Mouse (Mus musculus) right cerebral cortex, postnatal 25 days (tissue): ENCODE measurements at regions not wholly inside any gene's neighbourhood (a gene's known extent, or its start where the extent isn't known, plus 50 kb on each side); places are given as distances from the start of the nearest gene placed in this dataset.
A peak's percentile ranks its signal among the peaks of the same experiment; 100 is the strongest.

Experiments
- DNase-seq: peaks from one replicate; pipeline ENCODE4 v3.0.0; 2022

DNA sequence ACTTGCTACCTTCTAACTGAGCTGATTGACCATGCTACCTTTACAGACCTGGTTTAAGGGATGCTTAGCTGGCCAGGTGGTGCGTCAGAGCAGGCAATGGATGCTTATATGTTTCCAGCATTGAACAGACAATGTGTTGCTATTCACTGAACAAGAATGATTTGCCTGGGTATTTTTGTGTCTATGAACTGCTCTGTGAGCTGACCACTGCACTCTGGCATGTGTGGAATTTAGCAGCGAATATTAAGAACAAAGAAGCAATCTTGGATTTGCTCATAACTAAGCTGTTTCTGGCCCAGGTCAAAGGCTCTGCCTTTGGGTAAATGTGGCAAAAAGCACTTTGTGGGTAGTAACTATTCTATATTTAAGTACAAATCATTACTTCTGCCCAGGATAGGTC lies 58.3 kb upstream of the Ccdc39 start:
- DNase-seq, result no peak

DNA sequence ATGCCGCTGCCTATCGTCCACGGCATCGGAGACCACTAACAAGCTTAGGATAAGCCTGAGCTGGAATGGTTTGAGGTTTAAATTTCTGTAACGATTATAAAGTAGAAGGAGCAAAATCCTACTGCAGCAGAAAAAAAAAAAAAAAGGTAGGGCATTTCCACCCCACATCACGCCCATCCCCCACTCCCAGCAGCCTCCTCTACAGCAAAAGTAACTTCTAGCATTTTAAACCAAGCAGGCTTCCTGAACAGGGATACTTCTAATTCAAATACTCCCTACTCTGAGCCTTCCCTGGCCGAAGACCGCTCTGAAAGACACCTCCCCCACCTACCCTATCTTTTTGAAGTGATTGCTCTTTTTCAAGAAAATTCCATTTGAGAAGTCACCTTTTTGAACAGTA lies 59.2 kb upstream of the Ccdc39 start:
- DNase-seq, result no peak

DNA sequence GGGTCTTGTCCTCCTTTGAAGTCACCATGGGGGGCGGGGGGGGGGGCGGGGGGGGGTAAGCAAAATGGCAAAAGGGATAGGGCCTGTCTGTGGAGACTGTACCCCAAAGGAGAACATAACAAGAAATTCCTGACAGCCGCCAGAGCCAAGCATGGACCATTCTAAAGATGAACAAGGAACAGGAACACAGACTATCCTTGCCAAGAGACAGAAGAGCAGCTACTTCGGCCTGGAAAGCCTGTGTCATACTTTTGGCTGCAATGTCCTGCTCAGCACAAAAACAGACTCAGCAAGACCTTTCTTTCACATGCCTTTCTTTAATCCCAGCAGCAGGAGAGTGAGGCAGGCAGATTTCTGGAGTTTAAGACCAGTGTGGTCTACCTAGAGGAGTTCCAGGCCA lies 59.7 kb upstream of the Ccdc39 start:
- no peak for DNase-seq

DNA sequence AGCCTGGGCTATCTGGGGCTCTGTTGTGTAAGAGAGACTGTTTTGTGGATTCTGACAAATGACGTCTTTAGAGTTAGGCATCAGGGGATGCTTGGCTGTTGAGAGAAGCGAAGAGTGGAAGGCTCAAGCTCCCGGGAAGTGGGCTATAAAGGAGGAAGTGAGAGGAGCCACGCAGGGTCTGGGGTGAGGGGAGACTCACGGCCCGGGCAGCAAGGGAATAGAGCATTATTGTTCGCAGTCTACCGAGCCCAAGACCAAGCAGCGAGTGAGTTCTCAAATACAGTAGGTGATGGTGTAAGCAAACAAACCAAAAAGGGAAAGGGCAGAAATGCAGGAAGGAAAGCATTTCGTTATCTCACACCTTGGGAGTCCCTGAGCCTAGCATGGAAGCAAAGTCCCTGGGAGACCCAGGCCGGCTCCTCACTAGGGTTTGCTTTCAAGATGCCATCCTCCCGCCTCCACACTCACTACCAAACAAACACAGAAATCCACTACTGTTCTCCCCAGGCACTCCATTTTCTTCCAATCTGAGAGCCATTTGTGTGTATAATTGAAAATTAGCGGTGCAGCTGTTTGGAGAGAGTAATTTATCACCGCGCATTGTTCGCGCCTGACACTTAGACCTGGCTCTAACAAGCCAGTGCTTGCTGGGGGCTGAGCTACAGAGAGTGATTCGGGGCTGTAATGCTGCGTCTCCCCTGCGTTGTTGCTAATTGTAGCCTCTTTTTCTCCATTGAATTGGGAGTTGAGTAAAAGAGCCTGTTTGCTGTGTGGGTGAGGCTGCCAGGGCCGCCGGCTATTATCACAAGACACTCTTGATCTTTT lies 61.0 kb upstream of the Ccdc39 start:
- DNase-seq, result peak; percentile 4

DNA sequence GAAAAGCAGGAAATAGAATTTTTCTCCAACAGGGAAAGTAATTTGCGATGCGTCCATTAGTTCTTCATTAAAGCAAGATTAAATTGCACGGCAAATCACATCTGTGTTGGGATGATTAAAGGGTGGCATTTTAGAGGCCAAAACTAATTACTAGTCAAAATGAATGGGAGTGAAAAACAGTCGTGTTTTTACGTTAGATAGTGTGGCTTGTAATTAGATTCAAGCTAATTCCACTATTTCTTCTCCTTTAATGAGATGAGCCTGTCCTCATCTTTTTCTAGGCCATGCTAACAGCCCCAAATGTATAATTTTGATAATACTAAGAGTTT lies 61.5 kb upstream of the Ccdc39 start:
- DNase-seq, result no peak

DNA sequence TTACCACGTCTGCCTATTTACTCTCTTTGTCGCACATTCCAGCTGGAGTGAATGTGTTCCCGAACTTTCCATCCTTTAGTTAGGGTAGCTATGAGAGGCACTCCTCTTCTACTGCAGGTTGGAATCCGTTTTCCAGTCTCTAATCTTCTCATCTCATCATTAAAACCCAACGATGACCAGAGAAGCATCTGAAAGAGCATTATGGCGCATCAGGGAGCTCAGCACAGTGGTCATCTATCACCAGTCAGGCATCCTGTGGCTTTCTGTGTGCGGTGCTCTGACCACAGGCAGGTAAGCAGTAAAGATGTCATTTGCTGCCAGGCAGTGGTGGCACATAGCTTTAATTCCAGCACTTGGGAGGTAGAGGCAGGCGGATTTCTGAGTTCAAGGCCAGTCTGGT lies 63.0 kb upstream of the Ccdc39 start:
- DNase-seq, result no peak

DNA sequence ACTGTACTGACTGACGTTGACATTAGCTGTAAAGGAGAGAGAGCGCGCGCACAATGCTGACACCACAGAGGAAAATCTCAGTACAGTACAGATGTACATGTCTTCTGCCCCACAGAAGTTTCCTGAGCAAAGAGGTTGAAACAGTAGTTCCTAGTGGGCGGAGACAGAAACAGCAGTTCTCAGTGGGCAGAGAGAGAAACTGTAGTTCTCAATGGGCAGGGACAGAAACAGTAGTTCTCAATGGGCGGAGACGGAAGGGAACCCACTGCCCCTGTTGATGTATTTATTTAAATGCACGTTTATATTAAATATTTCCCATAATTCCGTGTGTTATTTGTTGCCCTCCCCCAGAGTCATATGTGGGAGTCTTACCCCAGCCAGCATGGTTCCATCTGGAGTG lies 67.4 kb upstream of the Ccdc39 start:
- no peak for DNase-seq

DNA sequence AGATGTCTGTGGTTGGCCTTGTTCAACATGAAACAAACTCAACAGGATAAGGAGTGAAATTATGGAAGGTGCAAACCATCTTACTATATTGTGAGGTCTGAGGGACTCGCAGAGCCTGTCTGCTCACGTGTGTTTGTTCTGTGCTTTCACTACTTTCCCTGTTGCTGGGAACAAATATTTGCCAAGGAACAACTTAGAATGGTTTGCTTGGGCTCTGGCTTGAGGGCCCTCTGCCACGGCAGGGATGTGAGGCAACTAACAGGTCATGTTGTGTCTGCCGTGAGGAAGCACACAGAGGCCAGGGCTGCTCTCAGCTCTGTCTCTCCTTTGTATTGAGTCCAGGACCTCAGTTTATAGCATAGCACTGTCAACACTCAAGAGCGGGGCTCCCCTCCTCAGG lies 69.4 kb upstream of the Ccdc39 start:
- no peak for DNase-seq

DNA sequence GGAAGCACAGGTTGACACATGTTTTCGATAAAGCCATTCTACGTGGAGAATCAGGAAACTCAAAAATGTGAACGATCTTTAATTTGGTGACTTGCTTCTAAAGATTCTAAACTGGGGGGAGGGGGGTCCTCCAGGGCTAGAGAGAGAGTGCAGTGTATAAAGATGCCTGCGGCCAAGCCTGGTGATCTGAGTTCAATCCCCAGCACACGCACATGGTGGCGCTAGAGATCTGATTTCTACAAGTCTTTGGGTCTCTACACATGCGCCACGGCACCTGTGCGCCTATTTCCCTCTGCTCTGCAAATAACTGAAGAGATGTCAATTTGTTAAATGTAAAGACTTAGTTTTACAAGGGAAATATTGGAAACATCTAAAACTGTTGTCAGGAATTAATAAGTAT lies 70.3 kb upstream of the Ccdc39 start:
- no peak for DNase-seq

DNA sequence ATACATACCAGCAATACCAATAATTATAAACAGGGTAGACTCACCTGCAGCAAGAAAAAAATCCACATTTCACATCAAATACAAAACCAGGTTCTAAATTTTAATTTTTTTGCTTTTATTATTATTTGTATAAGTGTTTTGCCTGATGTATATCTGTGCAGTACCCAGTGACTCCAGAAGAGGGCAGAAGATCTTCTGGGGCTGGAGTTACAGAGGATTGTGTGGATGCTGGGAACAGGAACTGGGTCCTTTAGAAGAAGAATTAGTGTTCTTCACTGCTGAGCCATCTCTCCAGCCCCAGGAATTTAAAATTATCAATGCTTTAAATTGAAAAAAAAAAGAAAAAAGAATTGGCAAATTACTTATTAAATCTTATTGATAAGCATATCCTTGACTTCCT lies 71.7 kb upstream of the Ccdc39 start:
- no peak for DNase-seq

DNA sequence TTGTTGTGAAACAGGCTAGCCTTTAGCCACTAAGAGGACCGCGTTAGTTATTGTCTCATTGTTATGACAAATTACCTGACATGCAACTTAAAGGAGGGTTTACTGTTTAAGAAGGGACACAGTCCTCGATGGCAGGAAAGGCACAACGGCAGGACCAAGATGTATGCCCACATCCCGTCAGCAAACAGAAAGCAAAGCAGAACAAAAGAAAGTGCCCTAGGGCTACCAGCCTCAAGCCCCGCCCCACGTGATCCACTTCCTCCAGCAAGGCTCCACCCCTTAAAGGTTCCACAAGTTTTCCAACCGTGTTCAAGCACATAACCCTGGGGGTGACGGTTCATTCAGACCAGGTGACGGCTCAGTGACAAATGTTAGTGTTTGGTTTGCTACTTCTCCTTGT lies 72.2 kb upstream of the Ccdc39 start:
- no peak for DNase-seq

DNA sequence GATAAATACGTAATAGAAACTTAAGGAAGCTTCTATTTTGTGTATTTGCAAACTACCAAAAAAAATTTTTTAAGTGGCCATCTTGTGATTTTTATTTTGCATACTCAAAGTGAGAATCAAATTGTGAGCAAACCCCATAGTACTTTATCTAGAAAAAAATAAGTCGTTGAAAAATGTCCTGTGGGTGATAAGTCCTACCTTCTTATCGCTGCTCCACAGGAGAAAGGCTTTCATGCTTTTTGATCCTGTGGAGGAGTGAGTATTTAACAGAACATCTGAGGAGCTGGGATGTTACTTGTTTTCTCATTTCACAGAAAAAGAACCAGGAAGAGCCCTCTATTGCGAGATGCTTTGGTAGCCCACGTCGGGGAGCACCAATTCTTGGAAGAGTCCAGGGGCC lies 72.7 kb upstream of the Ccdc39 start:
- no peak for DNase-seq

DNA sequence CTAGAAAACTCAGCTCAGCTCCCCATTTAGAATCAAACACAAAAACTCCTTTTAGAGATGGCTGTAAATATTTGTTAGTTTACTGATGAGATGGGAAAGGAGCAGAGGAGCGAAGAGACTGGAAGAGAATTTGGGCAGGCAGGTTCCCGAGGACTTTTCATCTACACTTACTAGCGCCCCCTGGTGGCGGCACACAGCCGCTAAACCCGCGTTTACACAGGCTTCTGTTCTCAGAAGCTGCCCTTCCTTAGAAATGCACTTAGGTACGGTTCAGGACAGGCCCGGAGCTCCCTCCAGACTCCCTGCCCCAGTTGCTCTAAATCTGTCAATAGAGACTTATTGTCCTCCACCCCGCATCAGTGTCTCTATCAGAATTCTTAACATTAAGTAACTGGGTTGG lies 74.7 kb upstream of the Ccdc39 start:
- peak; percentile 72 for DNase-seq

DNA sequence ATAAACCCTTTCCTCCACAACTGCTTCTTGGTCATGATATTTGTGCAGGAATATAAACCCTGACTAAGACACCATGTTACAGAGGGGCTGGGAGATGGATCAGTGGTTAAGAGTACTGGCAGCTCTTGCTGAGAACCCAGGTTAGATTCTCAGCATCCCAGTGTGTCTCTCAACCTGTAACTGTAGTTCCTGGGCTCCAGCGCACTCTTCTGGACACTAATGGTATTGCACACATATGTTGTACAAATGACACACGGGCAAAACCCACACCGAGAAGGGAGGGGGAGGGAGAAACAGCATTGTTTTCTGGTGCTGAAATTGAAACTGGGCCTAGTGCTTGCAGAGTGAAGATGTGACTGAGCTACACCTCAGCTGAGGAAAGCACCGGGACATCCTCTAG lies 81.0 kb upstream of the Ccdc39 start:
- no peak for DNase-seq

DNA sequence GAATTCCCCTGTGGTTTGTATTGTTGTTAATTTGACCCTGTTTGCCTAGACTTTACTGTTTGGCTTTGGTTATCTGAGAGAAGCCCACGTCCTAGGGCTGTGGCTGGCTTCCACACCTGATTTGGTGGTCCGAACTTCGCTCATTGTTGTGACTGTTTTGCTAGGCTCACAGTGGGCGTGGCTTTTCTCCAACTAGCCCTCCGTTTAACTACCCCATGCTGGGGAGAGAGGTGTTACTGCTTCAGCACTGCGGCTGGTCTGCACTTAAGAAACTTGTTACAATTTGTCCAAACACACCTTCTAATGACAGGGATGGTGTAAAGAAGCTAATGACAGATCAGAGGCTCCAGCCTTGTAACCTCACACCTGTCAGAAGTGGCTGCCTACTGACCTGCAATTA lies 64.7 kb upstream of the Fxr1 start:
- DNase-seq, result no peak

DNA sequence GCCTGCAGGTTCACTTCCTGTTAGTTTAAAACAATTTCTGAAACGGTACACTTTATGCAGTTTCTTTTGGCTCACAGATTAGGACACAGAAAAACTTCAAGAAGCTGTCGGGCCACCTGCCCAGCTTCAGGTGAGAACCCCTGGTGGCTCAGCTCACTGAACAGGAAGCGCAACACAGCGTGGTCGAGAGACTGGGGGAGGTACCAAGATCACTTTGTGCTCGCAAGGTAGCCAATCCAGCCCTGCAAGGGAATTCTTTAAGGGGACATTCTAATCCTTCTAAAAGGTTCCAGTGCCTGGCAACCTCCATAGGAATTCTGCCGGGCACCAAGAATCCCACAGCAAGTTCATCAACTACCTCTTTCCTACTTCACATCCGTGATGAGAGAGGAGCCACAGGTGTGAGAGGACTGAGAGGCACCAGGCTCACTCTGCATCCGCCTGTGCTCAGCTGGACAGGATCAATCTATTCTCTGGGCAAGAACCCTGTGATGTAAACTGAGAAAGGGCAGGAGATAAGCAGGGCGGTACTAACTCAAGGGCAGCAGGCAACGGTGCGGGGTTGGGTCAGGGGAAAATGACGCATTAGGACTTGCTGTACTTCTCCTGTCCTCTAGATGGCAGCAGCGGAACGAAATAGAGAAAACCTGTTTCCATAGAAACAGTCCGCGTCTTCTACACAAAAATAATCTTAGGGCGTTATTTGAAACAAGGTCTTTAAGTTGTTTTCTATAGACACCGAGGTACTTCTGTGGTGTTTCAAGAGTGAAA lies 63.7 kb upstream of the Fxr1 start:
- peak; percentile 62 for DNase-seq

DNA sequence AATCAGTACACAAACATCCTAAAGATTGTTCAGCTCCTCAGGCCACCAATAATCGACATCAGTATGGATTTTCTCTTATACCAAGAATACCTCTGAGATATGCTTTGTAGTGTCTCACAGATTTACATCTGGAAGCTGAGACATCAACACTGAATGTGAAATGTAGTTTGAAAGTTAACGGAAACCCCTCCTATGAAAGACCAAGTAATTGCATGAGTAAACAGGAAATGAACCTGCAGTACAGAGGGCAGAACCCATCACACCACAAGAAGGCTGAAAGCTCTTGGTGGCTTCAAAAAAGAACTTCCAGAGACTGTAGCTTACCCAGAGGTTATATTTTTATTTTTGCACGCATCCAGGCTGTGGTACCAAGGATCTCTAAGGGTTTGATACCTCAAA lies 63.1 kb upstream of the Fxr1 start:
- DNase-seq, result no peak

DNA sequence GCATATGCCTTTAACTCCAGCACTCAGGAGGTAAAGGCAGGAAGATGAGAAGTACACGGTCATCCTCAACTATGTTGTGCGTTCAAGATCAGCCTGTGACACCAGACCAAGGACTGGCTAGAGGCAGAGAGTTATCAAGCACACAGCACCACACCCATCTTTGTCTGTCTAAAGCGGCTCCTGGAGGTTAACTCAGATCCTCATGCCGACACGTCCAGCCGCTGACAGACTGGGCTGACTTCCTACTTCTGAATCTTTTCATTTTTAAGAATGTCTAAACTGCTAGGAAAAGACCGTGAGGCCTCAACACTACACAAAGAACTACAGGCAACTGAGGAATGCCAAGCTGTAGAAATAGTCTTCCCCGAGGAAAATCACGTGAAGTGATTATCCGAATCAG lies 62.1 kb upstream of the Fxr1 start:
- DNase-seq, result no peak

DNA sequence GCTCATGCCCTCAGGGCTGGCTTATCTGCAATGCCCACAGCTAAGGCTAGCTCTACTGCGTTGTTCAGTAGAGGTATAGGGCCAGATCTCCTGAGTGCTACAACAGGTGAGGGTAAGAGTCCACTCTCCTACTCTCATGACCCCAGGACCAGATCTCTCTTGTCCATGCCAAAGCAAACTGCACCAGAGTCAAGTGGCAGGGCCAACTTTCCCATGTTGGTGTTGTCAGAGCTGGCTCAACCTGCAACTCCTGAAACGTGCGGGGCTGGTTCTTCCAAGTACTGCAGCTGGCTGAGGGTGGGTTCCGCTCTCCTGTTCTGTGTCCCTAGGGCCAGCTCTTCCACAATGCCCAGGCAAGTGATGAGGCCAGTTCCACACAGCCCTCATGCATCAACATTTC lies 61.5 kb upstream of the Fxr1 start:
- no peak for DNase-seq

DNA sequence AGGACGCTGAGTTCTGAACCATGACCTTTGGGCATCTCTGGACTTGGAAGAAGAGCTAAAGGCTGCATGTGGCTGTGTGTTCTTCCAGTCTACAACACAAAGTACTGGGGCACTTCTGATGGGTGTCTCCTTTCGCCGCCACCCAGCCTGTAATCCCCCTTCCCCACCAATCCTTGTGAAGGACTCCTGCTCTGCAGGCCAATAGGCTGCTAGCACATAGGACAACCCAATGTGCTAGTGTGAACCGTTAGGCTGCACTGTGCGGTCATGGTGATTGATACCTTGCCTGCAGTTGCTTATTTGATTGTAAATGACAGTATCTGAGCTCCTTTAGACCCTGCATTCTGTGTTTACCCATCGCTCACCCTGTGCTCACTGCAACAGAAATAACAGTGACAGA lies 59.5 kb upstream of the Fxr1 start:
- DNase-seq, result no peak

DNA sequence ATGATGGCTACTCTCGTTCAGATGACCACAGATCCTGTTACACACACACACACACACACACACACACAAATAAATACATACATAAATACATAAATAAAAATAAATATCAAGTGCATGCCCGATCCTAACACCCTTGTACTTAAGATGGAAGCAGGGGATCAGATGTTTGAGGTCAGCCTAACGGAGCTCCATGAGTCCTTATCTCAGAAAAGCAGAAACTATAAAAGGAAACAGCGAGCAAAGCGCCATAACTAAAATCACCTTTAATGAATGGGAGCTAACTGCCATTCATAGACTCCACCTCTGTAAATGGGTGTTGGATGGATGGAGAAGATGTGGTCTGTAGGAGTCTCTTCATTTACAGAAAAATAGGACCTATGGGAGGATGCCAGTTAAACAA lies 56.8 kb upstream of the Fxr1 start:
- no peak for DNase-seq

DNA sequence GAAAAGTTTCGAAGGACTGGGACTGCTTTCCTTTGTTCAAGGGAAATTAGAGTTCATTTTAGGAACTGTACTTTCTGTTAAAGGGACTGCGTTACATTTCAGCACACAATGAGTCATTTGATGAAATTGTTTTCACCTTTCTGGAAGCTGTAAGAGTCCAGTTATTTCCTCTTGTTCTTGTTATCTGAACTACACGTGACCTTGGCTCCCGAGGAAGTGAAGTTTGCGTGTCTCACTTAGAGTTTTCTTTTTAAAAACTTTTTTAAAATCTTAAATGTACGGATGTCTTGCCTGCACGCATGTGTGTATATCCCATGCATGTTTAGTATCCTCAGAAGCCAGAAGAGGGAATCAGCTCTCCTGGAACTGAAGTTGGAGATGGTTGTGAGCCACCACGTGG lies 52.6 kb upstream of the Fxr1 start:
- no peak for DNase-seq
